ENCODE assay signal across 8 mouse cellular contexts in genomic region chr12:54695511-54696241, GRCm38 (mm10). TPM values are rescaled to one million over a fixed set of nuclear protein-coding genes. Genes with fewer than 3 reads are reported as not detected.
DNase-seq lines count a peak whose midpoint lies in the region; ATAC-seq lines count a peak whose summit lies in the region.

Gene Eapp (minus strand): TSS chr12:54695897.

- peaks cover 24% of the 10 kb centered on the region for H3K36me3 ChIP-seq in megakaryocyte, embryonic 14.5 days (replicated peaks; ENCODE audit: low read length)

- no peaks in the 10 kb centered on the region for H3K9me3 ChIP-seq in megakaryocyte, embryonic 14.5 days

- peaks cover 46% of the 10 kb centered on the region for H3K4me1 ChIP-seq in megakaryocyte, embryonic 14.5 days

- peak; percentile 75 for ATAC-seq in common myeloid progenitor, adult 5-6 weeks (replicated peaks; ENCODE audit: low read depth, poor library complexity, severe bottlenecking)

- peak within 1 kb of the TSS; percentile 100 for H3K4me3 ChIP-seq in megakaryocyte, embryonic 14.5 days (replicated peaks)

- no peaks in the 10 kb centered on the region for H3K27me3 ChIP-seq in megakaryocyte, embryonic 14.5 days (replicated peaks)

- peak; percentile 98 for DNase-seq in ZHBTc4 (ENCODE audit: low read depth, low spot score)
- DNase-seq in gastrocnemius, adult 8-10 months (ENCODE audit: low spot score in 2 of 2) = peak; percentile 89 to 94
- DNase-seq in hindlimb bud, embryonic 11.5 days (ENCODE audit: extremely low spot score, low read depth, low spot score) = peak; percentile 62
- DNase-seq in left cerebral cortex, adult 8-10 months (ENCODE audit: low spot score in 2 of 2) = peak; percentile 90 to 95
- DNase-seq in right cerebral cortex, postnatal 10 days (ENCODE audit: low spot score in 2 of 2) = peak; percentile 98 to 99
- DNase-seq in urinary bladder, postnatal 25 days (ENCODE audit: low spot score) = peak; percentile 92

RNA-seq across cellular contexts. Expression of gene Eapp, which starts in this region (rescaled TPM):
- 55.4 and 62.9 TPM in 2 replicates for total RNA-seq in common myeloid progenitor, adult 5-6 weeks (2017)
- total RNA-seq in gastrocnemius, adult 8-10 months (2022) = 10 to 100 TPM; 15.1 to 24.6 (median 15.1) TPM
- total RNA-seq in left cerebral cortex, adult 8-10 months (2022) = 10 to 100 TPM; 30.5 to 34.3 (median 32.0) TPM
- 57.8 TPM in 1 of 2 replicates, not detected in the other for polyA plus RNA-seq in megakaryocyte, embryonic 14.5 days (2012; ENCODE audit: insufficient read depth, low replicate concordance)

Comparison
In these comparisons a context has a peak if more than half of its experiments do, and no peak if none do; other contexts are left out.
1. Peak in every context shown above with its lines: DNase-seq, ATAC-seq and H3K4me3 ChIP-seq.